Mouse (Mus musculus) embryonic fibroblast, embryonic 13.5 days (primary cell): ENCODE results near the gene Pprc1. TPM values are rescaled to one million over a fixed set of nuclear protein-coding genes. Genes with fewer than 3 reads are reported as not detected.

Experiments used
- H3K27ac ChIP-seq: 2 replicates; pipeline ENCODE4 v1.5.1; 2012; ENCODE audit warnings: low read length, control low read depth, inconsistent platforms; ENCODE audit not compliant: insufficient read depth
- H3K4me1 ChIP-seq: 2 replicates; pipeline ENCODE4 v1.6.1; 2011; ENCODE audit warnings: low read length; ENCODE audit not compliant: control insufficient read depth, insufficient read depth
- H3K4me3 ChIP-seq: 2 replicates; pipeline ENCODE4 v1.5.1; 2011; ENCODE audit warnings: mild to moderate bottlenecking, control low read depth, low read length; ENCODE audit not compliant: insufficient read depth
- CTCF ChIP-seq: IDR thresholded peaks from 2 replicates; pipeline ENCODE4 v1.5.1; 2011; ENCODE audit warnings: mild to moderate bottlenecking, control low read depth, low read length, moderate library complexity, borderline replicate concordance; ENCODE audit not compliant: insufficient read depth
- POLR2A ChIP-seq: IDR thresholded peaks from 2 replicates; pipeline ENCODE4 v1.6.1; 2011; ENCODE audit warnings: low read depth, mild to moderate bottlenecking, control low read depth, low read length, moderate library complexity
- polyA plus RNA-seq: library from polyadenylated mRNA; stranded (reverse); fragments of >200 nt; gene quantifications from 2 replicates; pipeline ENCODE4 v1.2.4, GENCODE M21; 2011; ENCODE audit warnings: low read depth; ENCODE audit not compliant: missing spikeins, insufficient read length

Pprc1 gene
- polyA plus RNA-seq, 1 experiment, result 58.0 TPM

GRCm38 (mm10) chr19:46110214-46110613 lies 65.5 kb downstream of the Pprc1 start:
- Histone ChIP-seq H3K27ac (no peak overlapping the region), H3K4me3 (no peak overlapping the region), H3K4me1 (no peaks in the 10 kb centered on the region)
- TF ChIP-seq POLR2A (no peak), CTCF (no peak)

GRCm38 (mm10) chr19:46110781-46111180 lies 66.1 kb downstream of the Pprc1 start:
- Histone ChIP-seq H3K27ac (no peak overlapping the region), H3K4me3 (no peak overlapping the region), H3K4me1 (no peaks in the 10 kb centered on the region)
- TF ChIP-seq CTCF (no peak), POLR2A (no peak)

- TF ChIP-seq CTCF (no peak), POLR2A (no peak)
- H3K4me1 ChIP-seq, result no peaks in the 10 kb centered on the region
- no peak overlapping the region for H3K4me3 ChIP-seq
- no peak overlapping the region for H3K27ac ChIP-seq
Measured at GRCm38 (mm10) chr19:46114617-46115016, 69.9 kb downstream of the Pprc1 start.

- TF ChIP-seq CTCF (no peak), POLR2A (no peak)
- Histone ChIP-seq H3K4me3 (no peak overlapping the region), H3K4me1 (no peaks in the 10 kb centered on the region), H3K27ac (no peak overlapping the region)
Measured at GRCm38 (mm10) chr19:46119458-46119857, 74.8 kb downstream of the Pprc1 start.

GRCm38 (mm10) chr19:46120872-46121271 lies 76.2 kb downstream of the Pprc1 start:
- Histone ChIP-seq H3K4me3 (no peak overlapping the region), H3K27ac (no peak overlapping the region), H3K4me1 (no peaks in the 10 kb centered on the region)
- TF ChIP-seq POLR2A (no peak), CTCF (no peak)

Other genes starting within 250 kb of the Pprc1 start
- not detected in 2 replicates for gene Kcnip2, start 228.8 kb upstream of the Pprc1 start, polyA plus RNA-seq
- 10.5 and 15.3 TPM in 2 replicates for gene Armh3, start 46.4 kb upstream of the Pprc1 start, polyA plus RNA-seq
- gene Hps6, start 41.4 kb upstream of the Pprc1 start, polyA plus RNA-seq, result 4.7 and 5.4 TPM in 2 replicates
- 116 and 124 TPM in 2 replicates for gene Ldb1, start 328 bp downstream of the Pprc1 start, polyA plus RNA-seq
- 56.2 and 57.1 TPM in 2 replicates for gene Nolc1, start 31.0 kb downstream of the Pprc1 start, polyA plus RNA-seq
- not detected in 2 replicates for gene Elovl3, start 87.0 kb downstream of the Pprc1 start, polyA plus RNA-seq
- gene Pitx3, start 103.4 kb downstream of the Pprc1 start, polyA plus RNA-seq, result not detected in 2 replicates
- gene Gbf1, start 107.6 kb downstream of the Pprc1 start, polyA plus RNA-seq, result 64.8 and 86.4 TPM in 2 replicates